Mouse (Mus musculus): ENCODE measurements at regions not wholly inside any gene's neighbourhood (a gene's known extent, or its start where the extent isn't known, plus 50 kb on each side); places are given as distances from the start of the nearest gene placed in this dataset.

- no peak for DNase-seq (ENCODE audit: low spot score)
These were observed 232.5 kb upstream of the Rpl38 start for GRCm38 (mm10) chr11:114435788-114436187.

GRCm38 (mm10) chr11:114433561-114433960, 234.8 kb upstream of the Rpl38 start:
- DNase-seq (ENCODE audit: low spot score), result peak; percentile 13

DNA sequence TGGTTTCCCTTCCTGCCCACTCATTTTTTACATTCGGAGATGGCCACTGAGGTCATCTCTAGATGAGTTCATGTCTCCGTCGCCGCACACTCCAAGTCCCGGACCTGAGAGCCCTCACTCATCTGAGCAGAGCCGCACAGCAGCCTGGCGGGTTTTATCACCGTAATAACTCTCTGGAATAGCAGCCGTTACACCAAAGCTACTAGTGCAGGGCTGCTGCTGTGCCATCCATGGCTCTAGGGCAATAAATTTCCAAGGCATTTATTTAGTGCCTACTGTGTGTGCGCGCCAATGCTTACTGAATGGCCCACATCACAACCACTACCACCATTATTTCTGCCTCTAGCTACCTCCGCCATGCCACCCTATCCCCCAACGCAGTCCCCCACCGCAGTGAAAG, 242.9 kb upstream of the Rpl38 start:
- no peak for DNase-seq (ENCODE audit: low spot score)

- DNase-seq (ENCODE audit: low spot score), result no peak
These were observed 245.0 kb upstream of the Rpl38 start for GRCm38 (mm10) chr11:114423322-114423721.

GRCm38 (mm10) chr11:114419002-114419401, 249.3 kb upstream of the Rpl38 start:
- no peak for DNase-seq (ENCODE audit: low spot score)

DNA sequence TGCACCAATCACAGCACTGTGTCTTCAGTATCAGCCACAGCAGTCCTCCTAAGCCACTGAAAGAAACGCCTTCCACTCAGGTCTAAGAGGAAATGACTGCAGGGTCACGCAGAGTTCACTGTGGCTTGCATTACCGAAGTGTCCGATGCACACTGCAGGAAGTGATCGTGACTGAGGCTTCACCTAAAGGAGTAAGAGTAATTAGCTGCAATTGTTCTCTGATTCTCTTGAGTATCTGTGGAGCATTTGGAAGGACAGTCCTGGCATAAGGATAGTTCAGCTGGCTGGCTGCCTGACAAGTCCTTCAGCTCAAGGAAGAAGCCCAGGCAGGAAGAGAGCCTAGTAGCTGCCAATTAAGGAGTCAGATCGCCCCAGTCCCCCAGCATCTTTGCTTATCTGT, 252.2 kb upstream of the Rpl38 start:
- no peak for DNase-seq (ENCODE audit: low spot score)

- DNase-seq (ENCODE audit: low spot score), result peak; percentile 53
These were observed 263.9 kb upstream of the Rpl38 start for GRCm38 (mm10) chr11:114404401-114404800.

GRCm38 (mm10) chr11:114402556-114403320, 265.6 kb upstream of the Rpl38 start:
- DNase-seq (ENCODE audit: low spot score), result peak; percentile 77

DNA sequence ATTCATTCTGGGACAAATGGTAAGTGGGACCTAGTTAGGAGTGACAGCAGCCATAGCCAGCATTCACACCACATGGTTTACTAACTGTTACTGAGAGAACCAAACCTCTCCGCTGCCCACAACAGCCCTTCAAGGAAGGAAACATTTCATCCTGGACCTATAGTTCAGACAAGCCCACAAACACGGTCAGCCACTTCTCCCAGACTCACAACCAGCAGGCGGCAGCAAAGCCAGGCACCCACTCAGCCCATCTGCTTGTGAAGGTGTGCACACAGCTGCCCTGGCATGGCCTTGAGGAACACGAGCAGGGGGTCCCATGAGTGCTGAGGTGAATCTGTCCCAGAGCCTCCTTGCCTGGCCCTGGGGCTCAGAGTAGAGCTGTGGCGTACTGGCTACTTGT, 267.6 kb upstream of the Rpl38 start:
- peak; percentile 21 for DNase-seq (ENCODE audit: low spot score)

DNA sequence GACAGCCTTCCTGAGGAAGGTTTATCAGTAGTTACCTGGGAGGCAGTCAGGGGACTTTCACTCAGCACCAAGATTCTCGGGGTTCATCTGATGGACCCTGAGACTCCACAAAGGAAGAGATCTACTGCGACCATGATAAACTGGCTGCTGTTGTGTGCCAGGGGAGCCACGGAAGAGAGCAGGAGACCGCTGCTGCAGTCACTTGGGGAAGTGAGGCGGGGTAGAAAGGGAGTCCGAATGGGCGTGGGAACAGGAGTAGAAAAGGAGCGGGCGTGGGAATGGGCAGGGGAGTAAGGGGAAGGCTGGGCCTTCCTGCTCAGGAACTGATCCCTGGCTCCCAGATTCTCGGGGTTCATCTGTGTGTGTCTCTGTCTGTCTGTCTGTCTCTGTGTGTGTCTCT, 276.2 kb upstream of the Rpl38 start:
- DNase-seq (ENCODE audit: low spot score), result no peak

DNA sequence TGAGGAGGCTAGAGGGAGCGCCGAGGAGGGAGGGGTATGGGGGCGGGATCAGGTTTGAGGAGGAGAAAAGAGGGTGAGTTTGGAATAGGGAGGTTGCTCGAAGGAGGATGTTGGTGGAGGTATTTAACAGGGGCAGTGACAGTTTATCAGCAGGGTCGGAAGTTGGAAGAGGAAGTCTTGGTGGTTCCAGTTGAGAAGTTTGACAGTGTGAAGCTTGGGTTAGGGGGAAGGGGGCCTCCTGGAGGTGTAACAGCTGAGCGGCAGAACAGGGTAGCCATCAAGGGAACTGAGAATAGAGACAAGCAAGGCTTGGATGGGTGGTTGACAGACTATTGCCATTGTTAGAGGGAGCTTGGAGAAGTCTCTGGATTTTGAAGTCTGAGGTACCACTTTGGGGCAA, 276.8 kb upstream of the Rpl38 start:
- no peak for DNase-seq (ENCODE audit: low spot score)

- DNase-seq (ENCODE audit: low spot score), result no peak
These were observed 281.2 kb upstream of the Rpl38 start for GRCm38 (mm10) chr11:114387091-114387490.

DNA sequence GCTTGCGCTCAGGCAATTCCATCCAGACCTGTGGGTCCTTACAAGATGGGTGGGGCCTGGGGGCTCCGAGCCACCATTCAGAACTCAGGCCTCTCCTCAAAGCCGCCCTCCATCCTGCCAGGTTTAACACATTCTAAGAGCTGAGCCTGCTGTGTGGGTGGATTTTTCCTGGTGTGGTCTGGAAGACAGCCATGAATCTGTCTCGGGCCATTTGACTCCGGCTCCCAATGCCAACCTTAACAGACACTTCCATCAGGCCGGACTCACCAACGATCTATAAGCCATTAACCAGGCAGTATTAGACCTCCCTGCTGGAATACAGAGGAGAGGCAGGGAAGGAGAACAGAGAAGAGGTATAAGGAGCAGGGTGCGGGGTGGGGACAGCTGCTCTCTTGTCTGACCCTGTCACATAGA, 288.9 kb upstream of the Rpl38 start:
- DNase-seq (ENCODE audit: low spot score), result peak; percentile 46

GRCm38 (mm10) chr11:114375921-114376320, 292.4 kb upstream of the Rpl38 start:
- no peak for DNase-seq (ENCODE audit: low spot score)

DNA sequence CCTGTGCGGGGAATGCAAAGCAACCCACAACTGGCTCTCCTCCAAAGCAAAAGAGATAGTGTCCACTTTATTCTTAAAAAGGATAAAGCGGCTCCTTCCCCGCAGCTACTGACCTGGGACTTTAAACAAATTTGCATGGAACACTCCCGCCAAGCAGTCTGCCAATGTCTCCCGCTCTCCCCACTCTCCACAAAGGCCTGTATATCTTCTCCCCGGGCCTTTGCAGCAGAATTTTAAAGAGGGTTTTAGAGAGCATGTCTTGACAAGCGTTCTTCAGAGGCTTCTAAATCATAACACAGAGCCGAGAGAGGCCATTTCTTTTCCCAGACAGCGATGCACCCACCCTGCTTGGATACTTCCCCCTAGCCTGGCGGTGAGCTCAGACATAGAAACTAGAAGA, 297.6 kb upstream of the Rpl38 start:
- DNase-seq (ENCODE audit: low spot score), result no peak

DNA sequence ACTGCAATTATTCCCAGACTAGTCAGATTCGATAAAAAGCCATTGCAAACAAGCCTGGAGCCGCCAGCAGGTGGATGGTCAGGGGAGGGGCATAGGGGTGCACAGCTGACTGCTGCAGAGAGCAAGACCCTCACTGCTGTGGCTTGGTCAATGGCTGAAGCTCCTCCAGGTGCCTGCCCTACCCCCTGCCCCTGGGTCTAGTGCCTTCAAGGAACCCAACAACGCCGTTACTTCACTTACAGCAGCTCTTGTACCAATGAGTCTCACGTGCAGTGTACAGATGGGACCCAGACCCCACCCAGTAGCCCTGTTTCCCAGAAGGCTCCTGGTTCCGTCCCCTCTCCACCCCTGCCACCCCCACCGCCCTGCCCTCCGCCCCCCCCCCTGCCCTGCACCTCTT, 300.5 kb upstream of the Rpl38 start:
- no peak for DNase-seq (ENCODE audit: low spot score)

- no peak for DNase-seq (ENCODE audit: low spot score)
These were observed 294.1 kb upstream of the Sdk2 start for GRCm38 (mm10) chr11:114360946-114361345.

DNA sequence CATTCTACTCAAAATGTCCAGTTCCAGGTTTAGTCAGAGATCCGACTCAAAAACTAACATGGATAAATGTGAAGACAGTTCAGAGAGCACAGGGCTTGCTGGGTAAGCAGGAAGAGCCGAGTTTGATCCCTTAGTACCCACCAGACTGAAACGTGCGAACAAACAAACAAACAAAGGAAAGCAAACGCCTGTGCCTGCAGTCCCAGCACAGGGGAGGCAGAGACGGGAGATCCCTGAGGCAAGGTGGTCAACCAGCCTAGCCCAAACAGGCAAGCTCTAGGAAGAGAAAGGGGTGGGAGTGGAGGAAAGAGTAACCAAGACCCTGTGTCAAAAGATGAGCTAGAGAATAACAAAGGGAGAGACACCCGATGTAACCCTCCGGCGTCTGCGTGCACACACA, 293.5 kb upstream of the Sdk2 start:
- DNase-seq (ENCODE audit: low spot score), result no peak

DNA sequence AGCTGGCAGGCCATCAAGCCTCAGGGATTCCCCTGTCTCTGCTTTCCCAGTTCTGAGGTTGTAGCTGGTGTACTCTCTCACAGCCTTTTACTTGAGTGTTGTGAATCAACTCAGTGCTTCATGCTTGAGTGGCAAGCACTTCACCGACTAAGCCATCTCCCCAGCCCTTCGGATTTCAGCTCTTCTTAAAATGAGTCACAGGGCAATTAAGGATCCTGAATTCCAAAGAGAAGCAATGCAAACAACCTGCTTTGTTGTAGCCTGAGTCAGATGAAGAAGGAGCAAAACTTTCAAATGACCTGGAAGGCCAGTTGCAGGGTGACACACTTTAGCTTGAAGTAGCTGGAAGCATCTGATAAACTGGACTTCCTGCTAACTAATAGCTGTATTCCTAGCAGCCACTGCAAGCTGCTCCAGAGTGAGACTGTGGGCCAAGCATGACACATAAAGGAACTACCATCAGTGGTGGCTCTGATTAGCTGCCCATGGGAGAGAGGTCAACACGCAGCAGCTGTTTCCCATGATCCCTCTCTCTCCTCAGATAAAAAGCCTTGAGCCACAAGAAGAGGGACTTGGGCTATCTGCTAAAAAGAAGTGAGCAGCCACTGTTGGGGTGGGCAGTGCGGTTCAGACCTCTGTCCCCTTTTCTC, 285.4 kb upstream of the Sdk2 start:
- no peak for DNase-seq (ENCODE audit: low spot score)

DNA sequence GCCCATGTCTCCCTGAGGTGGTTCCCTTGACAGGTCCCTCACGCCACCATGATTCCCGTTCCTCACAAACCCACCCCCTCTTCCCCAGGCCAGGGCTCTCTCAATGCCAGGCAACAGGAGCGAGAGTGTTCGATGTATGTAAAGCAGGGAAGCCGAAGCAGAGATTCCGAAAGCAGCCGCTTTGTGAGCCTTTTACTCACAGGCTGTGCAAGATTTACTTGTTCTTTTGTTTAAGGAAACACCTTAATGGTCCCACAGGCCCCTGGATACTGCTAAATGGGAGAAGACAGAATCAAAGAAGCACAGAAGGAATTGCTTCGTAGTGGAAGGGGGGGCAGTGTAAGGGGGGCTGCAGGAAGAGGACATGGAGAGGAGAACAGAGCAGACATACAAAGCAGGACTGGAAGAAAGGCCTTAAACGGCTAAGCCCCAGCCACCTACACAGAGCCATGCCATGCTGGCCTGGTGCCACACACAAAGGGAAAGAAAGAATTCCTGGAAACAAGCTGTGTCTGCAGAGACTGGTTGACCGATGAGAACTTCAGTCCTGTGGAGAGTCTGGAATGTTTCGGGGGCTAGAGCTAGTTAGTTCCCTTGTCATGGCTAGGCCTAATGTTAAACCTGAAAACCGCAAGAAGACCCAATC, 270.1 kb upstream of the Sdk2 start:
- DNase-seq (ENCODE audit: low spot score), result no peak

DNA sequence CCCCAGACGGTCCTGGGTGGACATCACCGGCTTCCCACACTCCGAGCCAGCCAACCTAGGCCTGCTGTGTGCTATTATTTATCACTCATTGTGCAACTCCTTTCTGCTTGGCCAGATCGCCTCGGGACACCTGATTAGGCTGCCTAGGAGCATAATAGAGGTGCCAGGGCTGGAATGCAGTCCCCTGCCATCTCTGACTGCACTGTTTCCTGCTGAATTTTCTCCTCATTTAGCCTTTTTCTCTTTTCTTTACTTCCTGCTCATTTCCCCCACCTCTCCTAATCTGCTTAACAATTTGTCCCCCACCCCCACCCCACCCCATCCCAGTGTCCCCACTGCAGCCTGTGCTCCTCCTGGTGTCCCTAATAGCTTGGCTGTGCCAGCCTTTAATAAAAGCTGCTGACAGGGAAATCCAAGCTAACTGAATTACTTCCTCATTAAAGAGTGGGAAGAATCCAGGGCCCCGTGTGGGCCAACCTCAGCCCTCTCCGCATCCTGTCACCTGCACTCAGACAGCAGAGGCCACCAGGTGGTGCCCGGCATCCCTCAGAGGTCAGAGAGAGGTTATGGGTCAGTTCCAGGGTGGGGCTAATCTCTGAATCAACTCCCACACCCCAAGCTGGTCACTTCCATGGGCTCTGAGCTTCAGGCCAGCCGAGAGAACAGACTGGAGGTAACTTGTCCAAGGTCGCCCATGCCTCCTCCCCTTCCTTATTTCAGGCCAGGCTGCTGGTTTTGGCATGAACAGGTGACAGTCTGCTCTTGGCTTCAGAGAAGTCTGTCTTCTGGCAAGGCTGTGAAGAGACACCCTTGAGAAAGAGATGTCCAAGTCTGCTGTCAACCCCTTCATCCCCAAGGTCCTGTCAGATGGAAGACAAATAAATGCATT, 269.3 kb upstream of the Sdk2 start:
- no peak for DNase-seq (ENCODE audit: low spot score)

DNA sequence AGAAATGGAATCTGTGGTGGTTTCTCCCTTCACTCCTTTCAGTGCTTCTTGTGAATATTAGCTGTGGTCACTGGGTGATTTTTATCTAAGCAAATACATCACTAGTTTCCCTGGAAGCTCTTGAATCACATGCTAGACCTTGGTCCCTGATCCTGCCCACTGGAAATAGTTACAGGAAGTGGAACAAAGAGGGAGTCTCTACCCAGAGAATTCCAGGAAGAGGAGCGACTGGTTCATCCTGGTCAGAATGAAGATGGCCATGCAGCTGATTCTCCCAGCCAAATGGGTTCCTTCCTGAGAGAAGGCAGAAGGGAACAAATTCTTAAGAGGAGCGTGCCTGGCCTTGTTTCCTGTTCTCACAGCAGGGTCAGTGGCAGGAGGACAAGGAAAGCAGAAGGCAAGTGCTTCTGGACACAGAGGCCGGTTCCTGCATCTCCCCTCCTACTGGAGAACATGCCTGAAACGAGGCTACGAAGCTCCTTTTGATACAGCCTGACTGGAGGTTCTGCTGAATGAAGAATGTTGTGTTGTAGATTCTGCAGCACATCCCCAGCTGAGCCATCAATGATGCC, 264.8 kb upstream of the Sdk2 start:
- no peak for DNase-seq (ENCODE audit: low spot score)

Measured in embryo, embryonic 10 days (tissue).